Mouse (Mus musculus): ENCODE measurements around the gene Tspan10. TPM values are rescaled to one million over a fixed set of nuclear protein-coding genes. Genes with fewer than 3 reads are reported as not detected.
"Not testable (repeated sequence)": the region's sequence is repeated elsewhere in the genome, so short reads cannot be mapped to it uniquely, and the experiment has no call there.

Gene Tspan10
- 0.15 TPM in 1 of 2 replicates, not detected in the other for polyA plus RNA-seq (2012; rRNA removed)

- no peak for TF ChIP-seq CTCF (IDR thresholded peaks at IDR 0.05; ENCODE audit: extremely low read depth, insufficient read depth, low read length)
- TF ChIP-seq POLR2A (IDR thresholded peaks at IDR 0.05; ENCODE audit: extremely low read depth, insufficient read depth, low read length), result no peak
- Histone ChIP-seq H3K27ac (ENCODE audit: insufficient read depth, low read length) (no peak within 1 kb of the TSS), H3K4me3 (ENCODE audit: insufficient read depth, low read length) (no peak within 1 kb of the TSS), H3K4me1 (ENCODE audit: control insufficient read depth, insufficient read depth, low read length) (no peaks in the 10 kb centered on the region)
These were observed at the start of gene Tspan10 for GRCm38 (mm10) chr11:120442344-120442743. Gene Tspan10, plus strand, starts transcription at chr11:120442644.

GRCm38 (mm10) chr11:120395661-120396060 lies 46.8 kb upstream of the Tspan10 start:
- Histone ChIP-seq H3K4me3 (ENCODE audit: insufficient read depth, low read length) (no peak overlapping the region), H3K27ac (ENCODE audit: insufficient read depth, low read length) (no peak overlapping the region), H3K4me1 (ENCODE audit: control insufficient read depth, insufficient read depth, low read length) (peaks cover 5% of the 10 kb centered on the region)
- no peak for TF ChIP-seq CTCF (IDR thresholded peaks at IDR 0.05; ENCODE audit: extremely low read depth, insufficient read depth, low read length)
- no peak for TF ChIP-seq POLR2A (IDR thresholded peaks at IDR 0.05; ENCODE audit: extremely low read depth, insufficient read depth, low read length)

GRCm38 (mm10) chr11:120397602-120398001 lies 44.8 kb upstream of the Tspan10 start:
- Histone ChIP-seq H3K4me1 (ENCODE audit: control insufficient read depth, insufficient read depth, low read length) (peaks cover 2% of the 10 kb centered on the region), H3K4me3 (ENCODE audit: insufficient read depth, low read length) (no peak overlapping the region), H3K27ac (ENCODE audit: insufficient read depth, low read length) (no peak overlapping the region)
- TF ChIP-seq POLR2A (IDR thresholded peaks at IDR 0.05; ENCODE audit: extremely low read depth, insufficient read depth, low read length), result no peak
- TF ChIP-seq CTCF (IDR thresholded peaks at IDR 0.05; ENCODE audit: extremely low read depth, insufficient read depth, low read length), result no peak

- no peak for TF ChIP-seq POLR2A (IDR thresholded peaks at IDR 0.05; ENCODE audit: extremely low read depth, insufficient read depth, low read length)
- TF ChIP-seq CTCF (IDR thresholded peaks at IDR 0.05; ENCODE audit: extremely low read depth, insufficient read depth, low read length), result no peak
- H3K27ac ChIP-seq (ENCODE audit: insufficient read depth, low read length), result no peak overlapping the region
- no peak overlapping the region for H3K4me3 ChIP-seq (ENCODE audit: insufficient read depth, low read length)
- peaks cover 2% of the 10 kb centered on the region; the same call in 1 of the 2 replicates for H3K4me1 ChIP-seq (ENCODE audit: control insufficient read depth, insufficient read depth, low read length)
These were observed 43.1 kb upstream of the Tspan10 start for GRCm38 (mm10) chr11:120399319-120399718.

- no peak for TF ChIP-seq CTCF (IDR thresholded peaks at IDR 0.05; ENCODE audit: extremely low read depth, insufficient read depth, low read length)
- no peak for TF ChIP-seq POLR2A (IDR thresholded peaks at IDR 0.05; ENCODE audit: extremely low read depth, insufficient read depth, low read length)
These were observed 37.6 kb upstream of the Tspan10 start for GRCm38 (mm10) chr11:120404814-120405213.

GRCm38 (mm10) chr11:120405867-120406266 lies 36.6 kb upstream of the Tspan10 start:
- Histone ChIP-seq H3K4me3 (ENCODE audit: insufficient read depth, low read length) (no peak overlapping the region), H3K4me1 (ENCODE audit: control insufficient read depth, insufficient read depth, low read length) (no peaks in the 10 kb centered on the region), H3K27ac (ENCODE audit: insufficient read depth, low read length) (no peak overlapping the region)
- TF ChIP-seq POLR2A (IDR thresholded peaks at IDR 0.05; ENCODE audit: extremely low read depth, insufficient read depth, low read length) (no peak), CTCF (IDR thresholded peaks at IDR 0.05; ENCODE audit: extremely low read depth, insufficient read depth, low read length) (no peak)

More at GRCm38 (mm10) chr11:120404814-120405213, 37.6 kb upstream of the Tspan10 start:
- H3K4me1 ChIP-seq (ENCODE audit: control insufficient read depth, insufficient read depth, low read length), result no peaks in the 10 kb centered on the region
- no peak overlapping the region for H3K4me3 ChIP-seq (ENCODE audit: insufficient read depth, low read length)
- no peak overlapping the region for H3K27ac ChIP-seq (ENCODE audit: insufficient read depth, low read length)

GRCm38 (mm10) chr11:120406445-120406844 lies 36.0 kb upstream of the Tspan10 start:
- TF ChIP-seq POLR2A (IDR thresholded peaks at IDR 0.05; ENCODE audit: extremely low read depth, insufficient read depth, low read length), result no peak
- TF ChIP-seq CTCF (IDR thresholded peaks at IDR 0.05; ENCODE audit: extremely low read depth, insufficient read depth, low read length), result no peak
- no peaks in the 10 kb centered on the region for H3K4me1 ChIP-seq (ENCODE audit: control insufficient read depth, insufficient read depth, low read length)

GRCm38 (mm10) chr11:120413621-120414020 lies 28.8 kb upstream of the Tspan10 start:
- H3K27ac ChIP-seq (ENCODE audit: insufficient read depth, low read length); H3K4me3 ChIP-seq (ENCODE audit: insufficient read depth, low read length); H3K4me1 ChIP-seq (ENCODE audit: control insufficient read depth, insufficient read depth, low read length): not testable (repeated sequence)

More at GRCm38 (mm10) chr11:120406445-120406844, 36.0 kb upstream of the Tspan10 start:
- H3K4me3 ChIP-seq (ENCODE audit: insufficient read depth, low read length), result no peak overlapping the region
- H3K27ac ChIP-seq (ENCODE audit: insufficient read depth, low read length), result no peak overlapping the region

GRCm38 (mm10) chr11:120417852-120418251 lies 24.6 kb upstream of the Tspan10 start:
- TF ChIP-seq POLR2A (IDR thresholded peaks at IDR 0.05; ENCODE audit: extremely low read depth, insufficient read depth, low read length) (no peak), CTCF (IDR thresholded peaks at IDR 0.05; ENCODE audit: extremely low read depth, insufficient read depth, low read length) (no peak)
- H3K4me3 ChIP-seq (ENCODE audit: insufficient read depth, low read length), result no peak overlapping the region
- no peaks in the 10 kb centered on the region for H3K4me1 ChIP-seq (ENCODE audit: control insufficient read depth, insufficient read depth, low read length)
- no peak overlapping the region for H3K27ac ChIP-seq (ENCODE audit: insufficient read depth, low read length)

GRCm38 (mm10) chr11:120418592-120418991 lies 23.9 kb upstream of the Tspan10 start:
- Histone ChIP-seq H3K27ac (ENCODE audit: insufficient read depth, low read length) (no peak overlapping the region), H3K4me1 (ENCODE audit: control insufficient read depth, insufficient read depth, low read length) (no peaks in the 10 kb centered on the region), H3K4me3 (ENCODE audit: insufficient read depth, low read length) (no peak overlapping the region)
- TF ChIP-seq CTCF (IDR thresholded peaks at IDR 0.05; ENCODE audit: extremely low read depth, insufficient read depth, low read length) (no peak), POLR2A (IDR thresholded peaks at IDR 0.05; ENCODE audit: extremely low read depth, insufficient read depth, low read length) (no peak)

Measured in cortical plate, adult 2 months (tissue).